Mouse (Mus musculus) heart, postnatal 25 days (tissue): Measurements from ENCODE around the gene Prss48. TPM values are rescaled to one million over a fixed set of nuclear protein-coding genes. Genes with fewer than 3 reads are reported as not detected.

Source experiments
- DNase-seq: peaks from one replicate; pipeline ENCODE4 v3.0.0; 2022; ENCODE audit warnings: low spot score
- intact Hi-C: fragments of 180-260 bp; cut with DNase I; formaldehyde crosslinking; loops from one replicate; pipeline ENCODE4 v1.15.1; 2025
- total RNA-seq, 2 experiments: library from RNA; stranded (reverse); gene quantifications; 2 replicates each; pipeline ENCODE4 v1.2.3; 2021

Prss48 gene
- not detected for total RNA-seq

- intact Hi-C loops: no loop called here
- no peak for DNase-seq
These were observed at the start of gene Prss48 for GRCm38 (mm10) chr3:86002423-86002822. Prss48 (minus strand) TSS chr3:86002491.

GRCm38 (mm10) chr3:86049041-86049440 lies 46.8 kb upstream of the Prss48 start:
- intact Hi-C loops: no loop called here
- no peak for DNase-seq

GRCm38 (mm10) chr3:86047686-86048408 lies 45.6 kb upstream of the Prss48 start:
- intact Hi-C loops: no loop called here
- no peak for DNase-seq

GRCm38 (mm10) chr3:86040286-86041201 lies 38.3 kb upstream of the Prss48 start:
- DNase-seq: peak; percentile 32
- intact Hi-C loops: no loop called here

- intact Hi-C loops: no loop called here
- DNase-seq: peak; percentile 49
These were observed 36.4 kb upstream of the Prss48 start for GRCm38 (mm10) chr3:86038648-86039047.

GRCm38 (mm10) chr3:86037926-86038484 lies 35.7 kb upstream of the Prss48 start:
- intact Hi-C loops: no loop called here
- no peak for DNase-seq

- no peak for DNase-seq
- intact Hi-C loops: no loop called here
These were observed 31.3 kb upstream of the Prss48 start for GRCm38 (mm10) chr3:86033455-86034090.

GRCm38 (mm10) chr3:86030566-86030965 lies 28.3 kb upstream of the Prss48 start:
- DNase-seq: no peak
- intact Hi-C loops: no loop called here

- no peak for DNase-seq
- intact Hi-C loops: no loop called here
These were observed 26.5 kb upstream of the Prss48 start for GRCm38 (mm10) chr3:86028658-86029375.

- no peak for DNase-seq
- intact Hi-C loops: no loop called here
These were observed 23.2 kb upstream of the Prss48 start for GRCm38 (mm10) chr3:86025341-86026137.

- DNase-seq: no peak
- intact Hi-C loops: no loop called here
These were observed 21.9 kb upstream of the Prss48 start for GRCm38 (mm10) chr3:86024065-86024795.

GRCm38 (mm10) chr3:86021651-86022050 lies 19.4 kb upstream of the Prss48 start:
- DNase-seq: no peak
- intact Hi-C loops: no loop called here

- intact Hi-C loops: no loop called here
- no peak for DNase-seq
These were observed 18.8 kb upstream of the Prss48 start for GRCm38 (mm10) chr3:86020921-86021650.

- intact Hi-C loops: no loop called here
- no peak for DNase-seq
These were observed 15.2 kb upstream of the Prss48 start for GRCm38 (mm10) chr3:86017484-86017883.

- DNase-seq: no peak
These were observed 14.7 kb upstream of the Prss48 start for GRCm38 (mm10) chr3:86016965-86017364.

GRCm38 (mm10) chr3:86013837-86014236 lies 11.5 kb upstream of the Prss48 start:
- no peak for DNase-seq
- intact Hi-C loops: no loop called here

More at GRCm38 (mm10) chr3:86016965-86017364, 14.7 kb upstream of the Prss48 start:
- intact Hi-C loops: no loop called here

GRCm38 (mm10) chr3:86011833-86012232 lies 9.5 kb upstream of the Prss48 start:
- intact Hi-C loops: no loop called here
- DNase-seq: no peak

- intact Hi-C loops: no loop called here
- no peak for DNase-seq
These were observed 9.1 kb upstream of the Prss48 start for GRCm38 (mm10) chr3:86011373-86011772.
